Mouse (Mus musculus) cortical plate, adult 2 months (tissue): ENCODE results near the gene Prl2a1.

ENCODE experiments used
- CTCF ChIP-seq: fragments of 200-500 bp; IDR thresholded peaks from 2 replicates; pipeline ENCODE4 v1.5.1; 2011; ENCODE audit warnings: mild to moderate bottlenecking, control low read depth, low read length; ENCODE audit not compliant: insufficient read depth; ENCODE audit errors: extremely low read depth
- POLR2A ChIP-seq: fragments of 200-500 bp; IDR thresholded peaks from 2 replicates; pipeline ENCODE4 v1.6.1; 2011; ENCODE audit warnings: mild to moderate bottlenecking, low read length, control low read depth; ENCODE audit not compliant: insufficient read depth; ENCODE audit errors: extremely low read depth

DNA sequence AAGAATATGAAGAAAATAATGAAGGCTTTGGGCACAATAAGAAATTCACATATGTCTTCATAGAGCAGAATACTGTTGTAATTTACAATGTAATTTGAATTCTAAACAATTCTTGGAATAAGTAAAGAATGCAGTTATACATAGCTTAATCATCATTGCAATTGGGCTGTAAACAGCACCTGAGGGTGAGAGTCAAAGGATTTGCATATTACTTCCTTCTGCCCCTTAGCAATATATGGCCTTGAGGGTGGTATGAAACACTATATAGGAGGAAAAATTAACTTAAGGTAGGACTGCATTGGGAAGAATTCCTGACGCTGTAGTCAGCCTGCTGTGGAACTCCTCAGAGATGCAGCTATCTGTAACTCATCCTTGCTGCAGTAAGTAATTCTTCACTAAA is at the start of gene Prl2a1:
- TF ChIP-seq POLR2A (no peak), CTCF (no peak)
